ENCODE assay signal across 16 mouse cellular contexts in genomic region chr1:63055386-63055785, GRCm38 (mm10). TPM values are rescaled to one million over a fixed set of nuclear protein-coding genes. Genes with fewer than 3 reads are reported as not detected.
A peak's percentile ranks its signal among the peaks of the same experiment; 100 is the strongest.
DNase-seq lines count a peak whose midpoint lies in the region; ATAC-seq lines count a peak whose summit lies in the region.
"Had no signal": no experiment of that assay in that cellular context is flagged by ENCODE, and none has a peak within 500 bp of the region (broad histone marks: within the 10 kb centered on the region; RNA-seq: fewer than 3 reads in every experiment).

No protein-coding gene starts in this region.

- H3K4me2 ChIP-seq in midbrain, embryonic 13.5 days (replicated peaks): no peak overlapping the region
- H3K4me2 ChIP-seq in midbrain, embryonic 11.5 days: no peak overlapping the region
- H3K4me2 ChIP-seq: heart, embryonic 13.5 days; limb, embryonic 13.5 days; lung, embryonic 15.5 days had no signal

- H3K4me3 ChIP-seq in midbrain, embryonic 13.5 days (replicated peaks): no peak overlapping the region
- H3K4me3 ChIP-seq in midbrain, embryonic 11.5 days (ENCODE audit: low read depth, low read length): no peak overlapping the region
- H3K4me3 ChIP-seq: heart, embryonic 13.5 days; hindbrain, embryonic 10.5 days; limb, embryonic 13.5 days; lung, embryonic 15.5 days had no signal

- H3K4me1 ChIP-seq in midbrain, embryonic 13.5 days (replicated peaks): peaks cover 5% of the 10 kb centered on the region; the same call in 1 of the 2 replicates
- no peaks in the 10 kb centered on the region for H3K4me1 ChIP-seq in midbrain, embryonic 11.5 days (ENCODE audit: control insufficient read depth, insufficient read depth, low read length)
- H3K4me1 ChIP-seq: limb, embryonic 13.5 days had no signal

- peak; percentile 51 for DNase-seq in adrenal gland, postnatal 10 days
- DNase-seq in adrenal gland, adult 18-20 months (ENCODE audit: low spot score in 2 of 2): no peak
- DNase-seq in heart, adult 18-20 months: peak; percentile 24 to 28
- DNase-seq in heart, adult 11 months: no peak
- DNase-seq in midbrain, embryonic 11.5 days (ENCODE audit: low spot score, missing footprints): no peak
- DNase-seq in layer of hippocampus, adult 9-11 months: peak; percentile 45
- no peak for DNase-seq in frontal cortex, postnatal 10 days (ENCODE audit: low spot score in 2 of 2)
- DNase-seq: cerebellum, adult 9-10 months; gastrocnemius, postnatal 25 days; kidney, postnatal 10 days had no signal

- H3K27ac ChIP-seq in midbrain, embryonic 13.5 days: peak overlapping the region; percentile 26; the same call in 1 of the 2 replicates
- no peak overlapping the region for H3K27ac ChIP-seq in midbrain, embryonic 11.5 days (ENCODE audit: low read depth, low read length)
- H3K27ac ChIP-seq: heart, embryonic 13.5 days; hindbrain, embryonic 10.5 days; limb, embryonic 13.5 days; lung, embryonic 15.5 days had no signal

- ATAC-seq in midbrain, embryonic 13.5 days: no peak
- ATAC-seq in midbrain, embryonic 11.5 days (ENCODE audit: low FRiP score): no peak
- ATAC-seq: intestine, postnatal 0 days had no signal

- WGBS in midbrain, embryonic 13.5 days: 64% methylated on average over 3 of the region's 3 CpGs
- 73% methylated on average over 3 of the region's 3 CpGs for WGBS in midbrain, embryonic 11.5 days

- no peaks in the 10 kb centered on the region for H3K27me3 ChIP-seq in midbrain, embryonic 13.5 days
- H3K27me3 ChIP-seq in midbrain, embryonic 11.5 days (ENCODE audit: control insufficient read depth, insufficient read depth, low read length): no peaks in the 10 kb centered on the region
- H3K27me3 ChIP-seq: heart, embryonic 13.5 days; limb, embryonic 13.5 days; lung, embryonic 15.5 days had no signal

- peaks cover 34% of the 10 kb centered on the region for H3K36me3 ChIP-seq in midbrain, embryonic 13.5 days
- H3K36me3 ChIP-seq in midbrain, embryonic 11.5 days (ENCODE audit: control insufficient read depth, insufficient read depth, low read length): peaks cover 19% of the 10 kb centered on the region

- no peaks in the 10 kb centered on the region for H3K9me3 ChIP-seq in midbrain, embryonic 13.5 days
- H3K9me3 ChIP-seq in midbrain, embryonic 11.5 days (ENCODE audit: control insufficient read depth, low read length): no peaks in the 10 kb centered on the region
- H3K9me3 ChIP-seq: heart, embryonic 13.5 days; hindbrain, embryonic 10.5 days; limb, embryonic 13.5 days; lung, embryonic 15.5 days had no signal

- H3K9ac ChIP-seq in midbrain, embryonic 13.5 days (replicated peaks): no peak overlapping the region
- no peak overlapping the region for H3K9ac ChIP-seq in midbrain, embryonic 11.5 days (ENCODE audit: low read length)
- H3K9ac ChIP-seq: heart, embryonic 13.5 days; limb, embryonic 13.5 days; lung, embryonic 15.5 days had no signal

RNA-seq across cellular contexts. Expression of gene Ino80d, which starts 59.1 kb away (rescaled TPM):
- 10 to 100 TPM; 24.3 to 32.6 TPM for total RNA-seq in adrenal gland, postnatal 10 days (2021)
- 10 to 100 TPM; 24.7 to 27.3 TPM for total RNA-seq in adrenal gland, adult 18-20 months (2021)
- total RNA-seq in heart, adult 18-20 months (2021): 10 to 100 TPM; 16.4 to 17.6 TPM
- 9.7 and 12.2 TPM in 2 replicates for polyA plus RNA-seq in midbrain, embryonic 13.5 days (2015; fragmentation: Nextera tagmentation; extraction: Ambion mirVana)
- 7.8 and 8.8 TPM in 2 replicates for polyA plus RNA-seq in midbrain, embryonic 11.5 days (2014; fragmentation: Nextera tagmentation; extraction: Ambion mirVana)

Comparison
In these comparisons a context has a peak if more than half of its experiments do, and no peak if none do; other contexts are left out.
1. DNase-seq: peak in adrenal gland, postnatal 10 days (single experiment), heart, adult 18-20 months (2 of 2) and layer of hippocampus, adult 9-11 months (single experiment); none in adrenal gland, adult 18-20 months (0 of 2), heart, adult 11 months (single experiment), midbrain, embryonic 11.5 days (single experiment) and frontal cortex, postnatal 10 days (0 of 2).